Mouse (Mus musculus): Measurements from ENCODE around the gene Sh3rf1.
A peak's percentile ranks its signal among the peaks of the same experiment; 100 is the strongest.

The Sh3rf1 gene

DNA sequence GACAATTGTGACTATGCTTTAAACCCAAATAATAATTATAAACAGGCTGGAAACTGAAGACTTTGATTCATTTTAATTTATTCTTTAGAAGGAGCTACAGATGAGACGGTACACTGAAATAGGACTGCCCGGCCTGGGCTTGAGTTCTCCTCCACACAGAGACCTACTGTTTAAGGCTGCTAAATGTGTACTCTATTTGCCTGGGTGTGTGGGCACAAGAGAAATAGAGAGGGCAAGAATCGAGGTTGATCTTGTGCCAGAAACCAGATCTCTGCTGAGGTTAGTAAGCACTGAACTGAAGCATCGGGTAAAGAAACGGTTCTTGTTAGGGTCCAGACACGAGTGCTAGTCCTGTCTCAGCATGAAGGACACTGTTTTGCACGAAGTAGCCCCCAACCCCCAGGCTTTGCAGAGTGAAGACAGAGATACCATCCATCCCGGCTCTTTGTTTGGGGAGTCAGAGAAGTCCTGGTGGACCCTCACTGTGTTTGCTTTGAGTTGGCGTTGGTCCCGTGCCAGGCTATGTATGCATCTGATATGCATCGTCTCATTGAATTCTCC is 64.4 kb downstream of the Sh3rf1 start:
- no peak for DNase-seq

DNA sequence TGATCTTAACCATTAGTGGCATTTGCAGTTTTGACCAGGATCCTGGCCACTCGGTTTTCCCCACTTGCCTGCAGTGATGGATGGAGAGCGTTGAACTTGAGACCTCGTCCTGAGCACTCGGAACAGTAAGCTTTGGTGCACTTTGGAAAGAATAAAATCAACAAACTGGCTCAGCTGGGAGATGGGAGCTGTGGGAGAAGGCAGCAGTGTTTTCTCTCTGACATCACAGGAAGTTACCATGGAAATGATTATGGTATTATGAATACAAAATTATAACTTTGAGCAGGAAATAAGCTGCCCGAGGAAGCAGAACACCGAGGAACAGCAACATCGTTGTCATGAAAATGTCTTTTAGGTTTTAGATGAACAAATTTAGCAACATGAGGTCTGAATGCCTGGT is 65.0 kb downstream of the Sh3rf1 start:
- DNase-seq = no peak

DNA sequence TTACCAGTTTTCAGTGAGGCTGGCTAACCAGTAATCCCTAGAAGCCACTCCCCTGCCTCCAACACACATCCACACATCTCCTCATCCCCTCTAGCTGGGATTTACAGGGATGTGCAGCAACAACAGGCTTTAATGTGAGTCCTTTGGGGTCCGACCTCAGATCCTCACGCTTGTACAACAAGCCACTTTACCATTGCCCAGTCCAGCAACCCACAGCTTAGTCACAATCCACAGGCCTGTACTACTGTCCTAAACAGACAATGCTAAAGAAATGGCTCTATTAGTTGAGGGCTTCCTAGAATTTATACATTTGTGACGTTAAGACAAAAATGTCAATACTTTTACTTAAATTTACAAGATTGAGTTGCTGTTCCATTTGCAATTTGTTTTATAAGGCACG is 71.4 kb downstream of the Sh3rf1 start:
- no peak for DNase-seq

DNA sequence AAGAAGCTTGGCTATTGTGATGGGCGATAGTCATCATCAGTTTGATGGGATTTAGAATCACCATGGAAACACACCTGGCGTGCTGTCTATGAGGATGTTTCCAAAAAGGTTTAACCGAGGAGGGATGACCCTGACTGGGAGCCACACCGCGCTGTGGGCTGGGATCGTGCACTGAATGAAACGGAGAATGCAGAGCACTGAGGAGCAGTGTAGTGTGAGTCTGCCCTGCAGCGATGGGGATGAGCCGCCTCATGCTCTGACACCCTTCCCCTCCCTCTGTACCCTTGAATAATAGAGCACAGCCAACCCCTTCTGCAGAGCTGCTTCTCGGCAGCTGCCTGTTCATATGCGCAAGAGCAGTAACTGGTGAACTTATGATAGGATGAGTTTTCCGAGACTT is 71.8 kb downstream of the Sh3rf1 start:
- no peak for DNase-seq

DNA sequence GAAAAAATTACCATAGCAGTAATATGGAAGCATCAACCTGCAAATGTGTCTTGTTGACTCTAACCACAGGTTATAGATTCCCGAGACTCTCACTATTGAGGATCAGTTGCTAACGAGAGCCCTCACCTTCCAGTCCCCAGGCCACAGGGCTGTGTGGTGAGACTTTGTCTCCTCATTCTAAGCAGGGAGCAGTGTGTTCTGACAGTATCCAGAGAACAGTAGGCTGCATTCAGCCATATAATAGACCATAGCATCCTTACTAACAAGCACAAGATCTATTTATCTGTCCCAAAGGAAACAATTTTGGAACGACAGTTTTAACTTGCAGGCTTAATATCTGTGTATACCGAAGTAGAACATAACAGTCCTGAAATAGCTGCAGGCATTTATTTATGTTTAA is 75.2 kb downstream of the Sh3rf1 start:
- DNase-seq = no peak

DNA sequence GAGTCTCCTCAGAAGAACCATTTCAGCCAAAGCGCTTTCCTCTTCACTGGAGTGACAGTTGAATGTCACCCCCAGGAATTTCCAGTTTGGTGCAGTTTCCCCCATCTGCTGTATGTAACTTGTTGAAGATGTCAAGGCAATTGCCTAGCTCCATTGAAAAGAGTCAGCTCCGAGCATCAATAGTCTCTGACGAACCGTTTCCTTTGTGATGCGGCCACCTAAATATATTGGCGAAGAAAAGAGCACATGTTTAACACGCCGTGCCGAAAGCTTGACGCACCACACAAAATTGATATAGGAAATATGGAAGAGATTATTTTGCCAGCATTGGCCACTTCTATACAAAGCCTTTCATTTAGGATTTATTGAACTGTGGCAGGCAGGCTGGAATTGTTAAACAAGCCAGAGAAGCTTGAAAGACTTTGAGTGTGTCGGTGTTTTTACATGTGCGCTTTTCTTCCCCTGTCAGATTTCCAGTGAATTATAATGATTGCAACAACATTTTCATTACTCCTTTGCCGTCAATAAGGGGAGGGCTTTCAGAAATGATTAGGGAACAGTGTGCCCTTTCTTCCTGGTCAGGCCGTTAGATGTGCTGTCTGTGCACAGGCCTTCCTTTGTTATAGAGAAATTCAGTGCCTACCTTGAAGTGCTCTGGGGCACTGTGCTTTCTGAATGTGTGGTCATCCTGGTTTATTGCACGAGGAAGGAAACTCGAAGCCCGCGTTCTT is 77.8 kb downstream of the Sh3rf1 start:
- no peak for DNase-seq

DNA sequence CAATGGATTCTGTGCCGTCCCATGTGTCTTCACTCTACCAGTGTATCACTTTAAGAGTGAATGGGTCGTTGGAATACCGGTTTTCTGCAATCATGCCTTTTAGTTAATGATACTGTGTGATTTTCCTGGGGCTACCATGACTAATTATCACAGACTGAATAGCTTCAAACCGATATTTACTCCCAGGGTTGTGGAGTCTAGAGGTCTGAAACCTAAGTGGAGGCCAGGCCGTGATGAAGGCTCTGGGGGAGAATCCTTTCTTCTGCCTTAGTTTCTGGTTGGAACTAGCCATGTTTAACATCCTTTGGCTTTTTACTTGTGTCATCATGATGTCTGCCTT is 78.3 kb downstream of the Sh3rf1 start:
- no peak for DNase-seq

DNA sequence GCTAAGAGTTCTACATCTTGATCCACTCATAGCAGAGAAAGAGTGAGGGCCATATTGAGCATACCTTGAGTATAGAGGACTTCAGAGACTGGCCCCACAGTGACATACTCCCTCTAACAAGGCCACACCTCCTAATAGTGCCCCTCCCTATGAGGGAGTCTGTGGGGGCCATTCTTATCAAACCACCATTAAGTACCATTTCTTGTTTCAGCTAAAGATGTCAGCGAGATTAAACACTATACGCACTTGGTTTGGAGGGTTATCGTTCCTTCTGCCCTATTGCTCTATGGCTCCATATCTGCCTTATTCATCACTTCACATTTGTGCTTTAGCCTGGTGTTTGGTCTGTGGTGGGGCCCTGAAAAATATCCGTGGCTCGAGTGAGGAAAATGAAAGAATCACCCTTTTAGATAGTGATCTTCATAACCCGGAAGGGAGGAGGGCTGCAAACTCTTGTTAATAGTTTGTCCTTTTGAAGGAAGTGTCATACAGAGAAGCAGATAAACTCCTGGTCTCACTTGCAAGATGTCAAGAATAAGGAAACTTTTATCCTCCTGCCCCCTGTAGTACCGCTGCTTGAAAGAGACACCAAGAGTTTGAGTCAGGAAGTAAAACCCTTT is 81.9 kb downstream of the Sh3rf1 start:
- DNase-seq = no peak

DNA sequence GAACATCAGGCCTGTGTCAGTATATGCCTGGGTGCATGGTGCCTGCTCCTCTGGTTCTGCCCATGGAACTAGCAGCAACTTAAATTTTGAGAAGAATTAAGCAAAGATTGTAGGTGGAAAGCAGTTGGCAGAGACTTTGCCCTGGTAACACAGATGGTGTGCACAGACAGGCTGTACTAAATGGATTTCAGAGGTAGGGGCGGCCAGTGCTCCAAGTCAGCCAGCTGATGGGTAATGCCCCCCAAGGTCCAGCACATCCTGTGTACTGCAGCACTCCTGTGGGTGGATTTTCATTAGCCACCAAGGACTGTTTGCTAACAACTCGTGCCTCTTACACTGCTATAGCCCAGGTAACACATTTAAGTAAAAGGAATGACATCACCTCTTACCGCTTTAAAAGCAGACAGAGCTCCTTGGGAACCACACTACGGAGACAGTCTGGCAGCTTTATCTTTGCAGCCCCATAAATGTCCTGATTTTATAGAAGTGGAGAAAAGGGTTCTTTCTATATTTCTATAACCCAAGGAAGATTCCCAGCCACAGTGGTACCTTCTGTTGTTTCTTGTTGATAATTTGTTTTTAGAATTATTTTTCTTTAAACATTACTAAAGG is 82.9 kb downstream of the Sh3rf1 start:
- no peak for DNase-seq

DNA sequence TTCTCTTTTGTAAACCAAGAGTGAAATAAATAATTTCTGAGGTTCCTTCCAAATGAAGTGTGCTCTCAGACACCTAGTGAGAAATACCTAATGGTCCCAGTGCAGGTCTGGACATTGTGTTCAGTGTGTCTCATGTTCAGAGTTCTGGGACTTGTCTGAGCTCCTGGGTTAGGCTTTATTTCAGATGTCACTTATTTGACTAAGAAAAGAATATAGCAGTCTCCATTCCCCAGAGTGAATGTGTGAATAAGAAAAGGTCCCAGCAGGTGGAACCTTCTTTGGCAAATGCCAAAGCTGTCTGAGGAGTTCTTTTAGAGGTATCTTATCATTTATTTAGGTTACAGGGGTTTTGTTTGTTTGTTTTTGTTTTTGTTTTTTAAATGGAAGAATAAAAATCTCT is 85.2 kb downstream of the Sh3rf1 start:
- no peak for DNase-seq

DNA sequence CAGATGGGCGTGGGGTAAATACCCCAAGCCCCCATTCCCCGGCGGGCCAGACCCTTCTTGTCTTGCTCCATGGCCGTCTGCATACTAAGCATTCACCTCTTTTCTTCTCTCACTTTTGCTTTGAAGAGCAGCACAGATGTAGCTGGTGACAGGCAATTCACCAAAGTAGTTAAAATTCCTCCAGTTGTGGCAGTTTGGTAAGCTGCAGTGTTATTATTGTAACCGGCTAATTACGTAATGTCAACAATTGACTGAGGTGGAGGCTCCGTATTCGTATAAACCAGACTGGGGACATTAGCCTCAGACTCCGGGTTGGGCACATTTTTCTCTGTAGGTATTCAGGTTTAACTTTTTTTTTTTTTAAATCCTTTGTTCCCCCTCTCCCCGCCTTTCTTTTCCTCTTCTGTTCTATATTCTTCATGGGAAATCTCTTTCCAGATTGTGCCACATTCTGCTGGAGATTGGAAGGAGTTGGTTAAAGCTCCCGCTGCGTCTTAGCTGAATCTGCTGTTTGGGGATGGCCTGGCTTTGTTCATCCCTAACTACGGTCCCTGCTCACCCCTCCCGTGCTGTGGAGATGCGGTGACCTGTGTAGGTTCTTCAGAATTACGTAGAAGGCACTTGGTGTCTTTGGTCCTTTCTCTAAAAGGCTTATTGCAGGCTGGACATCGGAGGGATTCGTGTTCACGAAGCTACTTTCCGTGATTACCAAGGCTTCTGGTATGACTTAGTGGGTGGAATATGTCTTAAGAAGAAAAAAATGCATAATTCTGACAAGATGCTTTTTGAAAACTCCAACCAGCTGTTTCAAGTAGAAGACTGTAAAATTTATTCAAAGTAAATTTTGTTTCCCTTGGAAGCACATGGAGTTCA is 86.1 kb downstream of the Sh3rf1 start:
- DNase-seq = peak in 1 of 2 experiments; percentile 24

DNA sequence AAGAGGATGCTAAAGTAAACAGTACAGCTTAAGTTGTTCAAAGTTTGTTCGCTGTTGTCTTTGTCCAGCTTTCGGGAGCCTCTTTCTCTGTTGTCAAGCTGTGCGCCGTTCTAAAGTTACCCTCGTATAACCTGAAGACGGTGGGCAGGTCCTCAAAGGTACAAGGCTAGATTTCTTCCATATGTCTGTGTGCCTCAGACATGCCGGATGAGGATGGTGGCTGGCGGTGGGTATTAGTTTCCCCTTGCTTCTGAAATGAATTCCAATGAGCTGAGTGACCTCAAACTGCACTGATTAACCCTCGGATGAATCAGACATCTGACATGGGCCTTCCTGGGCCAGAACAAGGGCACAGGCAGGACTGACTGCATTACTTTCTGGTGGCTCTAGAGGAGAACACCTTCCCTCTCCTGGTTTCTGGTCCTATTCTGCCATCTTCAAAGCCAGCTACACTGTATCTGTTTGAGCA is 86.8 kb downstream of the Sh3rf1 start:
- peak in 1 of 2 experiments; percentile 34 for DNase-seq

DNA sequence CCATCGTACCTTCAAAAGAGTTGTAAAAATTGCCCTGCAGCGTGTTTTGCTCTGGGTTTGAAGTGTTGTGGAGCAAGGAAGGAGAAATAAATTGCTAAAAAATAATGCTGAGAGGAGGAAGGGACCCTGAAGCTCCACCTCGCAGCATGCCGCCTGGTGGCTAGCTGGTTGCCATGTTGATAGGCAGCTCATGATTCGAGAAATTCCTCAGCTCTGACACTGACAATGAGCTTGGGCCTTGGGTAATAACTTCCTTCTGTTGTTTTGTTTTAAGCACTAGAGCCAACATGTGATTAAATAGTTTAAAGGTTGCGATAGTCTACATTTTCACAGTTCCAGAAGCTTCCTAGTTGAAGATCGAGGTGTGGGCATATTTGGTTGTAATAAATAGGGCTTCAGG is 89.3 kb downstream of the Sh3rf1 start:
- DNase-seq = peak in 1 of 2 experiments; percentile 22

DNA sequence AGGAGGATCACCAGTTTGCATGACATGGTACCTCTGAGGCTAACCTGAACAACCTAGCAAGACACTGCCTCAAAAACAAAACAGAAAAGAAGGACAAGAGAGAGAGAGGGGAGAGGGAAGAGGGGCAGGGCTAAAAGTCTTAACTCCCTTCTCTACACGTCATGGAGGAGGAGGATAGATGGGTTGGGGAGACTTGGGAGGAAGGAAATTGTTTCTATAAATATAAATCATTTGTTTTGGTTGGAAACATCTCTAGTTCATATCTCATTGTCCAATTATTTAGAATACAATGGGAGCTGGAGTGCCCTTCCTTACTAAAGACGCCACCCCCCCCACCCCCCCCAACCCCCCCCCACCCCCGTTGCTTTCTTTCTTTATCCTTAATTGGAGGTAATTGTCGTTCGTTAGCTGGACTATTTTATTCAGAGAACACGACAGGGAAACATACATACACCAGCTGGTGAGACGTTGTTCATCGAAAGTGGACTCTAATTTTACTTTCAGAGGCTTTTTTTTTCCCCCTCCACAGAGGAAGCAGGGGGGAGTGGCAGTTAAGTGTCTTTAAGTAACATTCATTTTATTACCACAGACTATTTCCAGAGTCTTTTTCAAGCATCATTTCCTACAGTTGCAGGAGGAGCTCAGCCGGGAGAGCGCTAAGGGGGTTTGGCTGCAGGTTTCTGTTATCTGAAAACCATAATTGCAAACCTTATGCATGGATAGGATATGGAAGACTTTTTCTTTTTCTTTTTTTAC is 92.5 kb downstream of the Sh3rf1 start:
- peak in 1 of 2 experiments; percentile 37 for DNase-seq

DNA sequence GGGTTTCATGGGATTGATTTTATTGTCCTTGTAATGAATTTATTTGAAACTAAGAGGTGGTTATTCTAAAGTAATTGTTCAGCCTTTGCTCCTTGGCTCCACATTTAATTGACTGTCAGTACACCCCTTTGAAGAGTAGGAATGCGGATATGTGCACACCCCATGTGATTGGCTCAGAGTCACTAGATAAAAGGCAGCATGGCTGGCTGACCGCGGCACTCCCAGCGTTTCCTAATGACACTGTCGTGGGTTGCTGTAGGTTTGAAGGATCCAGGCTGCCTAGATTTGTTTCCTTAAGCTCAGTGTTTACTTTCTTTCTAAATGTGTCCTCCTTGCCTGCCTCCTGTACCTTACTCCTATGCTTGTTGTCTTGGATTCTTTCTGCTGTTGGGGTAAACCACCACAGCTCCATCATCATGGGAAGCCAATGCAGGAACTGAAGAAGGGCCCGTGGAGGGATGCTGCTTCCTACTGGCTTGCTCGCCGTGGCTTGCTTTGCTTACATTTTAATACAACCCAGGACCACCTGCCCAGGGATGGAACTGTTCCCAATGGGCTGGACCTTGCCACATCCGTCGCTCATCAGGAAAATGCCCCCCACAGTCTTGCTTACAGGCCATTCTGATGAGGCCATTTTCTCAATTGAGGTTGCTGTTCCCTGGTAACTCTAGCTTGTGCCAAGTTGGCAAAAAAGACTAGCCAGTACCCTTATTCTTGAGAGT is 93.3 kb downstream of the Sh3rf1 start:
- DNase-seq = peak; percentile 53 to 67

DNA sequence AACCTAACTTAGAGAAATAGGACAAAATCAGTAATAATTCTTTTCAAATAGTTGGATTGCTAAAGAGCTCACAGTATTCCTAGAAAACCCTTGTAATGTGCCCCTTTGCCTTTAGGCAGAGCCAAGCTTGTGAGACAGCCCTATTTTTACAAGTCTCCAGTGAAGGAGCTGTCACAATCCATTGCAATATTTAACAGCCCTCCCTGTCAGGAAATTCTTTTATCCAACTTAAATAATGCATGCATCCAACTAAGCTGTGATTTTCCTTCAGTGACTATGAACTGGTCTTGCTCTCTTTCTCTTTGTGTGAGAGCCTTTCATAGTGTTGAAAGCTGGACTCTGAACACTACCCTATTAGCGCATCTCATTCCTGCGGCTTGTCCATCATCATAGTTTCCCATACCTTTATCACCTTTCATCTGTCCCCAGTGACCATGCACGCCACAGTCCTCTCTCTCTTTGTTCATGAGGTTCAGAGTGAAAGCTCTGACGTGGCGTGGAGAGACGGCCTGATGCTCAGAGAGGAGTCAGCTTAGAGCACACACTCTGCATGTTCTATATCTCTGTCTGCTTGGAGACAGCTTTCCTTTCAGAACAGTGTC is 94.0 kb downstream of the Sh3rf1 start:
- DNase-seq = no peak

DNA sequence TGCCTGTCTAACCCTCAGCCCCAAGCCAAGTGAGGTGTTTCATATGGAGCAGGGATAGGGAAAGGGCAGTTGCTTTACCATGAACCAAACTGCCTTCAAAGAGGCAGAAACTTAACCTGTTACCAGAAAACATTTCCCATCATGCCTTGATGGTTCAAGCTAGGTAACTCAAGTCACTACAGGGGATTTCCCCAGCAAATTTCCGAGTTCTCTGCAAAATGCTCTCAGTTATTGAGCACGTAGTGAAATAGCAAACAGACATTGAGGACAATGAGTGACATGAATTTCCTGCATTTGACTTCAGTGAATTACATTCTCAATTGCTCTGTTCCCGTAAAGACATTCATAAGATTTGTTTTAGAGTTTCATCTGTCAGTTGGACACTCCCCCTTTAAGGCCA is 97.5 kb downstream of the Sh3rf1 start:
- no peak for DNase-seq

DNA sequence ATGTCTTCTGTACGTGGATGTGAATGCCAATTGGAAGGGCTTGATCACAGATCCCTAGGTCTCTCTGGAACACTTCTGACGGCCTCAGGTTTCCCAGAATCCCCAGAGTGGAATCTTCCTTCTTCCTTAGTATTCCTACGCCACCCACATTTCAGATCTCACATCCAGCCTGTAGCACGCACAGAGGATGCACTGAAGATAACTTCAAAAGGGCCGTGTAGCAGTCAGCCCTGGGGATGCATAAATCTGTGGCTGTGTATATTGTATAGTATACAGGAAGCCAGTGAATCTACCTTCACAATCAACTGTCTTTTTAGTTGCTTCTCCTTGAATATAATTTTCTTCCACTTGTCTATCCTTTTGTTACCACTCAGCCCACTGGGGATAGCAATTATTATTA is 98.1 kb downstream of the Sh3rf1 start:
- DNase-seq = no peak

DNA sequence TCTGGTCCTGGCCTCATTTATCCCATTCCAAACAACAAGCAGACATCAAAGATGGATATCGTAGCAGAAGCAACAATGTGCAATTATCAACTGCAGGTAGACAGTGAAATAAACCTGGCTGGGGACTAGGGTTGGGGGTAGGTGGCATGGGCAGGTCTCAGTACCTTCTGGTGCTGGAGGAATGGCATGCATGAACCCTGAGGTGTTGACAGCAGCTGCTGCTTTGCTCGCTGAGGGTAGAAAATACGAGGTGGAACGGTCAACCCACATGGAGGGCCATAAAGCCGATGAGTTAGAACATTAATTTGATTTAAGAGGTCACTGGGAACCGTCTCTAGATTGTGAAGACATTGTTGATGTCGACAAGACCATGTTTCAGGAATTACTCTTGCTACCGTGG is 98.8 kb downstream of the Sh3rf1 start:
- no peak for DNase-seq

DNA sequence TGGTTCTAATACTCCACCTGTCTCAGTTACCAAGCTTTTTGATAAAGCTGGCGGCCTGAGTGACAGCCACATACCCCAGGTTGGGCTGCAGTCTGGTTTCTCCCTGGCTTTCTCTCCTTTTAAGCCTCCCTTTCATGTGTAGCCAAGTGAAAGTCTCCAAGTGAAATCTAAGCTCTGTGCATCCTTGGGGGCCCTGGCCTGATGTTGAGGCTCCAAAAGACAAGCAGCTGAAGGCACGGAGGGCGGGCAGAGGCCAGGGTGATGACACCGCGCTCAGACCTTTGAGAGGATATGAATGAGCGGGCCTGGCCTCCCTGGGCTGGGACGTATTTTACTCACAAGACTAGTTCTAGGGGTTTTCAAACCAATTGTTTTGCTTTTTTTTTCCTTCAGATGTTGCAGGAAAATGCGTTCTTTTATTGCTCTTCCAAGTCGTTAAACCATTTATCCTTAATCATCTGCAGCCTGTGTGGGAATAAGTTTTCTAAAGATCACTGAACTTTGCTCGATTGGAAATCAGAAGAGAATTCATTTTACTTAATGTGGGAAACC is 100.8 kb downstream of the Sh3rf1 start:
- DNase-seq = peak; percentile 37 to 57

Measured in kidney, postnatal 4 days (tissue).